In the genomic region with DNA sequence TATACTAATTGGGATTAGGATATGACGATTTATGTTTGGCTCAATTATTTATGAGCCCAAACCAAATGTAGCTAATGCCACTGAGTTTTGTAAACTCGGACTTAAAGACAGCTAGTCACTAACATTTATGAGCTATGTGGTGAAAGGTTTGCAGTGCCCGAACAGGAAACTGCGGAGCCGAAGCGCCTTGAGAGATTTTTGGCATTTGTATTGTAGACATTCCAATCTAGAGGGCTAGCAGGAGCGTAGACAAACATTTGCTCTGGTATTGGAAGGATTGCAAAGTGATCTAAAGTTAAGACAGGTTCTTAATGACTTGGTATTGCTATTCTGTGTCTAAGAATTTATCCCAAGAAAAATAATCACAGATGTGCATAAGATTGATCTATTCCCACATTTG, we compare ENCODE assay signal across 11 mouse cellular contexts.
"Had no signal": no experiment of that assay in that cellular context is flagged by ENCODE, and none has a peak within 500 bp of the region (broad histone marks: within the 10 kb centered on the region; RNA-seq: fewer than 3 reads in every experiment).

No protein-coding gene starts in this region.

- H3K27ac ChIP-seq: limb, embryonic 15.5 days; liver, embryonic 12.5 days; midbrain, embryonic 12.5 days; neural tube, embryonic 13.5 days had no signal

- H3K9ac ChIP-seq: limb, embryonic 15.5 days; liver, embryonic 12.5 days; midbrain, embryonic 12.5 days; neural tube, embryonic 13.5 days had no signal

- H3K27me3 ChIP-seq: limb, embryonic 15.5 days; liver, embryonic 12.5 days; midbrain, embryonic 12.5 days; neural tube, embryonic 13.5 days had no signal

- DNase-seq: kidney, adult 18-20 months; kidney, postnatal 36 days; layer of hippocampus, adult 9-11 months; layer of hippocampus, postnatal 36 days; right cerebral cortex, postnatal 25 days; thymus, postnatal 36 days had no signal

- H3K4me3 ChIP-seq: limb, embryonic 15.5 days; liver, embryonic 12.5 days; midbrain, embryonic 12.5 days; neural tube, embryonic 13.5 days had no signal

- H3K9me3 ChIP-seq: limb, embryonic 15.5 days; liver, embryonic 12.5 days; midbrain, embryonic 12.5 days; neural tube, embryonic 13.5 days had no signal

- H3K4me1 ChIP-seq: liver, embryonic 12.5 days had no signal

- H3K36me3 ChIP-seq: limb, embryonic 15.5 days; liver, embryonic 12.5 days; midbrain, embryonic 12.5 days; neural tube, embryonic 13.5 days had no signal

- H3K4me2 ChIP-seq: limb, embryonic 15.5 days; liver, embryonic 12.5 days; midbrain, embryonic 12.5 days; neural tube, embryonic 13.5 days had no signal

- ATAC-seq: liver, embryonic 12.5 days; midbrain, embryonic 16.5 days had no signal
